Mouse (Mus musculus) embryonic facial prominence, embryonic 12.5 days (tissue): ENCODE results near the gene Olfr494. TPM values are rescaled to one million over a fixed set of nuclear protein-coding genes. Genes with fewer than 3 reads are reported as not detected.

ENCODE experiments used
- ATAC-seq: fragments of 200-750 bp; cut with Nextera tagmentation; 2 replicates; pipeline ENCODE4 v1.8.0; 2017; ENCODE audit not compliant: insufficient number of reproducible peaks, insufficient read depth, low FRiP score, low TSS enrichment
- H3K27ac ChIP-seq: fragments of 300-500 bp; sonication (generic); 2 replicates; pipeline ENCODE4 v1.5.1; 2016; ENCODE audit warnings: mild to moderate bottlenecking
- H3K27me3 ChIP-seq: fragments of 300-500 bp; sonication (generic); 2 replicates; pipeline ENCODE4 v1.6.1; 2016; ENCODE audit warnings: mild to moderate bottlenecking, moderate library complexity
- H3K36me3 ChIP-seq: fragments of 300-500 bp; sonication (generic); 2 replicates; pipeline ENCODE4 v1.6.1; 2016; ENCODE audit warnings: mild to moderate bottlenecking
- H3K4me1 ChIP-seq: fragments of 300-500 bp; sonication (generic); 2 replicates; pipeline ENCODE4 v1.6.1; 2016
- H3K4me2 ChIP-seq: fragments of 300-500 bp; sonication (generic); replicated peaks from 2 replicates; pipeline ENCODE4 v1.6.1; 2016; ENCODE audit warnings: mild to moderate bottlenecking, moderate library complexity
- H3K4me3 ChIP-seq: fragments of 300-500 bp; sonication (generic); 2 replicates; pipeline ENCODE4 v1.5.1; 2016; ENCODE audit warnings: mild to moderate bottlenecking
- H3K9ac ChIP-seq: fragments of 300-500 bp; sonication (generic); 2 replicates; pipeline ENCODE4 v1.6.1; 2016; ENCODE audit warnings: mild to moderate bottlenecking, moderate library complexity
- H3K9me3 ChIP-seq: fragments of 300-500 bp; sonication (generic); 2 replicates; pipeline ENCODE4 v1.6.1; 2016; ENCODE audit warnings: mild to moderate bottlenecking, moderate library complexity
- WGBS: fragments of 180-500 bp; shearing (Covaris S2); methylation state at CpG from one replicate; pipeline ENCODE4 v1.1.7; 2016; 5-methylcytosine and 5-hydroxymethylcytosine counted together
- polyA plus RNA-seq: library from polyadenylated mRNA; unstranded; fragments of >200 nt; fragmentation: Nextera tagmentation; extraction: Ambion mirVana; gene quantifications from 2 replicates; pipeline ENCODE4 v1.2.1, GENCODE M21; 2016

Gene Olfr494
- polyA plus RNA-seq: not detected in 2 replicates

GRCm38 (mm10) chr7:108365035-108365434, at the start of gene Olfr494:
Olfr494 (plus strand) TSS chr7:108365335.
- no peak for ATAC-seq
- WGBS: 83% methylated on average over 3 of the region's 3 CpGs

GRCm38 (mm10) chr7:108323574-108323973, 41.6 kb upstream of the Olfr494 start, which contains the start of gene Olfr492:
Olfr492 (minus strand) TSS chr7:108323674.
- Histone ChIP-seq H3K27me3 (no peaks in the 10 kb centered on the region), H3K27ac (no peak within 1 kb of the TSS), H3K4me1 (no peaks in the 10 kb centered on the region), H3K36me3 (no peaks in the 10 kb centered on the region), H3K4me2 (no peak within 1 kb of the TSS), H3K4me3 (no peak within 1 kb of the TSS), H3K9ac (no peak within 1 kb of the TSS), H3K9me3 (no peaks in the 10 kb centered on the region)
- ATAC-seq: no peak
- WGBS: 71% methylated on average over 2 of the region's 2 CpGs

More at GRCm38 (mm10) chr7:108365035-108365434, at the start of gene Olfr494:
- Histone ChIP-seq H3K9me3 (no peaks in the 10 kb centered on the region), H3K27me3 (no peaks in the 10 kb centered on the region), H3K27ac (no peak within 1 kb of the TSS), H3K36me3 (no peaks in the 10 kb centered on the region), H3K4me2 (no peak within 1 kb of the TSS), H3K4me1 (no peaks in the 10 kb centered on the region), H3K9ac (no peak within 1 kb of the TSS), H3K4me3 (no peak within 1 kb of the TSS)

DNA sequence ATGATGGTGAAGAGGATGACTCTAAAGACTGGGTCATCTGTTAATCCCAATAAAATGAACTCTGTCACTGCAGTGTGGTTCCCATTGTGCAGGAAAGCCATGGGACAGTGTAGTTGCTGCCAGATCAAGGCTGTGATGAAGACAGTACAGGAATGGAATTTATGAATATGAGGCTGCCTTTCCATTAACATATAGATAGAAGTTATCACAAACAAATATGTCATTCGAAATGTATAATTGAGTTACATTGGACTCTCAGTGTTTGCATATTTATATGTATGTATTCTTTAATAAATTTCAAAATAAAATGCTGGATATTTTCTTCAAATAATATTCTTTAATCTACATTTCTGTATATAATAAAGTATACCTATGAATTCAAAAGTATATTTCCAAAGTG, 18.3 kb upstream of the Olfr494 start, which contains the start of gene Olfr493:
Gene Olfr493, minus strand, starts transcription at position 101 of the 400 bp plus-strand sequence.
- Histone ChIP-seq H3K4me3 (no peak within 1 kb of the TSS), H3K9me3 (no peaks in the 10 kb centered on the region), H3K27me3 (no peaks in the 10 kb centered on the region), H3K36me3 (no peaks in the 10 kb centered on the region), H3K4me1 (no peaks in the 10 kb centered on the region), H3K9ac (no peak within 1 kb of the TSS), H3K4me2 (no peak within 1 kb of the TSS), H3K27ac (no peak within 1 kb of the TSS)
- 62% methylated on average over 1 of the region's 1 CpGs for WGBS
- no peak for ATAC-seq

DNA sequence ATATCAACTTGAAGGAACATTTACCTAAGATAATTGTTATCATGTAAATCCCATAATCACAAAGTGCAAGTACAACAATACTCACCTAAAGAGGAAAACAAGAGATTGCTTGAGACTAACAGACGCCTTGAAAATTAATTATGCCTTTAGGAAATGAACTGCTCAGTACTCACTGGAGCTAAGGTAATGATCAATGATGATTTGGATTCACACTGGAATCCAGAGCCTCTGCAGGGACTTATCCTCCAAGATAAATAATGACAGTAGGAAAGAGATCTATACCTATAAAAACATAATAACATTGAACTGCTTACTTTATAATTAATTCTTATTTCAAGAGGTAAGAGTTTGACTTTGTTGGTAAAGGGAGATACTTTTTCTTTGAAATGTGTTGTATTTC, 27.7 kb downstream of the Olfr494 start, which contains the start of gene Olfr495:
Gene Olfr495, plus strand, starts transcription at position 301 of the 400 bp plus-strand sequence.
- no peak for ATAC-seq
- H3K27ac ChIP-seq: no peak within 1 kb of the TSS
- H3K27me3 ChIP-seq: no peaks in the 10 kb centered on the region
- no peak within 1 kb of the TSS for H3K4me2 ChIP-seq
- H3K4me3 ChIP-seq: no peak within 1 kb of the TSS
- no peaks in the 10 kb centered on the region for H3K36me3 ChIP-seq
- H3K4me1 ChIP-seq: no peaks in the 10 kb centered on the region
- WGBS: 61% methylated on average over 1 of the region's 1 CpGs
- no peaks in the 10 kb centered on the region for H3K9me3 ChIP-seq
- no peak within 1 kb of the TSS for H3K9ac ChIP-seq

Other genes with a start within 250 kb of the Olfr494 start
- not detected in 2 replicates for gene Olfr484, start 237.9 kb upstream of the Olfr494 start, polyA plus RNA-seq
- gene Olfr485, start 205.5 kb upstream of the Olfr494 start, polyA plus RNA-seq: not detected in 2 replicates
- not detected in 2 replicates for gene Olfr486, start 192.6 kb upstream of the Olfr494 start, polyA plus RNA-seq
- not detected in 2 replicates for gene Olfr487, start 150.7 kb upstream of the Olfr494 start, polyA plus RNA-seq
- not detected in 2 replicates for gene Olfr488, start 107.0 kb upstream of the Olfr494 start, polyA plus RNA-seq
- not detected in 2 replicates for gene Olfr490, start 76.4 kb upstream of the Olfr494 start, polyA plus RNA-seq
- gene Olfr491, start 51.9 kb upstream of the Olfr494 start, polyA plus RNA-seq: not detected in 2 replicates
- gene Olfr492, start 41.7 kb upstream of the Olfr494 start, polyA plus RNA-seq: not detected in 2 replicates
- gene Olfr493, start 18.4 kb upstream of the Olfr494 start, polyA plus RNA-seq: not detected in 2 replicates
- not detected in 2 replicates for gene Olfr495, start 27.8 kb downstream of the Olfr494 start, polyA plus RNA-seq
- not detected in 2 replicates for gene Olfr497, start 55.1 kb downstream of the Olfr494 start, polyA plus RNA-seq
- gene Olfr498, start 100.0 kb downstream of the Olfr494 start, polyA plus RNA-seq: not detected in 2 replicates
- not detected in 2 replicates for gene Olfr502, start 159.7 kb downstream of the Olfr494 start, polyA plus RNA-seq
- gene Olfr503, start 179.2 kb downstream of the Olfr494 start, polyA plus RNA-seq: not detected in 2 replicates
- gene Olfr504, start 200.5 kb downstream of the Olfr494 start, polyA plus RNA-seq: not detected in 2 replicates
- not detected in 2 replicates for gene Olfr506, start 245.5 kb downstream of the Olfr494 start, polyA plus RNA-seq